Mouse (Mus musculus): ENCODE data around the gene Erc2.

DNA sequence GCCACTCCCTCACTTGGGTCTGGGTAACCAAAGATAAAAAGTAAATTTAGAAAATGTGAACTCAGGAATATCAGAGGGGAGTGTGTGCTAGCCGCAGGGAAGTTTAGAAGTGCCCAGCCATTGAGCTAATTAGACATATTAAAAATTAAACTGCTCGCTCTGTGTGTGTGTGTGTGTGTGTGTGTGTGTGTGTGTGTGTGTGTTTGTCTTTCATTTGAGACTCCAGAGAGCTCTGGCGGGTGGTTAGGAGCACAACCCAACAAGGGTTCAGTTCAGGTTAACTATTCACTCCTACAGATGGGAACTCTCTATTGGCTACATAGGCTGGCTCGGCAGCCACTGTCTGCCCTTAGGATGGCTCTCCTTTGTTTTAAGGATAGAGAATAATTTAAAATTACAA, 97.4 kb downstream of the Erc2 start:
- TF ChIP-seq PAX5 (IDR thresholded peaks at IDR 0.05; ENCODE audit: low read length) (no peak), EP300 (IDR thresholded peaks at IDR 0.05; ENCODE audit: low read length) (no peak), CTCF (conservative IDR thresholded peaks at IDR 0.05 in 1 of 2, IDR thresholded peaks at IDR 0.05 in 1 of 2; ENCODE audit: low read depth in 2 of 2, low read length in 2 of 2) (no peak), POLR2A (IDR thresholded peaks at IDR 0.05; ENCODE audit: low read depth, low read length) (no peak), SMC3 (IDR thresholded peaks at IDR 0.05; ENCODE audit: low read depth, low read length) (no peak), TBP (conservative IDR thresholded peaks at IDR 0.05; ENCODE audit: low read depth, low read length) (no peak), RAD21 (IDR thresholded peaks at IDR 0.05; ENCODE audit: low read depth, low read length) (no peak), JUND (conservative IDR thresholded peaks at IDR 0.05; ENCODE audit: low read depth, low read length) (no peak), MAX (IDR thresholded peaks at IDR 0.05; ENCODE audit: low read length) (no peak), MAFK (IDR thresholded peaks at IDR 0.05; ENCODE audit: insufficient replicate concordance, low read length) (no peak)

Data from CH12.LX (cell line).